Mouse (Mus musculus) right cerebral cortex, postnatal 4 days (tissue): ENCODE results near the gene Spata17.
"Not testable (repeated sequence)": the region's sequence is repeated elsewhere in the genome, so short reads cannot be mapped to it uniquely, and the experiment has no call there.

Experiments used
- DNase-seq: peaks from one replicate; pipeline ENCODE4 v3.0.0-alpha.2; 2022

Gene Spata17

GRCm38 (mm10) chr1:187170361-187170760 is 44.9 kb downstream of the Spata17 start:
- DNase-seq, result no peak

- no peak for DNase-seq
Observed at GRCm38 (mm10) chr1:187169646-187170045, 45.6 kb downstream of the Spata17 start.

DNA sequence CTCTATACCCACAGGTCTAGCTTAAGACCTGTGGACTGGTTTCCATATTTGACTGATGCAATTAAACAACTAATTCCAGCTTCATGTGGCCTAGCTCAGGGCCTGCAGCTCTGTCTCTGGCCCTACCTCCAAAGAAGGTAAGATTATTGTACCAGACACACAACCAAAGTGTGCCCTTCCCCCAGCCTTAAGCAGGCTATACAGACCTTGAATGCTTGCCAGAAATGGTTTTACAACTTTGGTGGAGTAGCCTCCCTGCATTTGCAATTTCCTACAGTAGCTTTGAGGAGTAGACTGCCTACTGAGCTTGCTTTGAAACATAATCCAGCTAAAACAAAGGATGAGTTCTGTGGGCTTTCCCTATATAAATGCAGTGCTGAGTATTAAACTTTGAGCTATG is 51.7 kb downstream of the Spata17 start:
- no peak for DNase-seq

DNA sequence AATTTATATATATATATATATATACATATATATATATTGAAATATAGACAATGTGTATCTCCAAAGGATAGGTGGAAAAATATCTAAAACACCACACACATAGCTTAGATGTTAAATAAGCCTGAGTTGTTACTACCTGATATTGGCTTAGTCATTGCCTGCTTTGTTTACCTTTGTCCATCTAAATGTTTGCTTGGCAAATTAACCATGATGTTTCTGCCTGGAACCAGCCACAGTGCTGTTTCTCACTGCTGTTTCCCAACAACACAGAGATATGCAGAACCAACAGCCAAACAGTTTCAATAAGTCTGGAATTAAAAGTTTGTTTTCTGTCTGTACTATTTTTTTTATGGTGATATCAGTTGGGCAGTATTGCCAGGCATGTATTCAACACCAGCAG is 59.6 kb downstream of the Spata17 start:
- no peak for DNase-seq

DNA sequence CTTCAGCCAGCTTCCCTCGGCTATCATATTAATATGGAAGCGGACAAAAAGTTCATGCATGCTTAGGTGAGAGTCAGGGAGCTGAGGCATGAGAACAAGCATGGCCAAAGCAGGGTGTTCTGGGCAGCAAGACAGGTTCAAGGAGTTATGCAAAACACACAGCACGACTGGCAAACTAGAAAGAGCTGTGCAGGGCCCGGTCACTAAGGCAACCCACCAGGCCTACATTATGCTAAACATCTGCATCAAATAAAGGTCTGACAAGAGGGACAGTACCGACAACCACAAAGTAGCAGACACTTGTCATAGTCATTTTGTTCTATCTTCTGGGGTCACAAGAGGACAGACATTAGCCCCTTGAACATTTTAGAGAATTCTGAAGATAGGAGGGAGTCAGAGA is 61.6 kb downstream of the Spata17 start:
- no peak for DNase-seq

- no peak for DNase-seq
Observed at GRCm38 (mm10) chr1:187152571-187152970, 62.7 kb downstream of the Spata17 start.

GRCm38 (mm10) chr1:187142984-187143383 is 72.3 kb downstream of the Spata17 start:
- DNase-seq, result no peak

DNA sequence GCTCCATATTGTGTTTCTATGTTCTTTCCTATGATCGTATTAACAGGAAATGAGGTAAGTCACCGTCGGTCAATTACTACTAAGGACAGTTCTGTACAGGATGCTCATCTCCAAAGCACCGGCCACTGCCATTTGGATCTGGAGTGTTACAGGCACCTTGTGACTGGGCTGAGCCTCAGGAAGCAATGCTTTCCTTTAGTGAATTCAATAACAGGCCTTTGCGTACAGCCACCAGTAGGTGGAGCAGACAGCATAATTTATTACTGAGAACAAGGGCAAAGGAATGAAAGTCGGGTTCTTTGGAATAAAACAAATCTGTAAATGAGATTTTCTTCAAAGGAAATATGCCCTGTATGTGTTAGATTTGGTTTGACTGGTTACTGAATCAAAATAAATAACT is 77.8 kb downstream of the Spata17 start:
- peak; percentile 47 for DNase-seq

DNA sequence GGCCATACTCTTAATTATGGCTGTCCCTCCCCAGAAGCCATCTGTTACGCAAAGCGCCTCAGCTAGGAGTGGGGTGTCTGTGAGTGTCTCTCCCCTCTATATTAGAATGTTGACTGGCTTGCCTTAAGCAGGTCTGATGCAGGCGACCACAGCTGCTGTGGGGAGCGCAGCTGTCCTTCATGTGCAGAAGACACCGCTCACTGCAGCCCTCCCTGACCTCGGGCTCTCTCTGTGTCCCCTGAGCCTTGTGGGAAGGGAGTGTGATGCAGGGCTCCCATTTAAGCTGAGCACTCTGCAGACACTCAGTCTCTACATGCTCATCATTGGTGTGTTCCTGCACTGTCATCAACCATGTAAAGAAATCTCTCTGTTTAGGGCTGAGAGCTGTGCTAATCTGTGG is 79.4 kb downstream of the Spata17 start:
- no peak for DNase-seq

DNA sequence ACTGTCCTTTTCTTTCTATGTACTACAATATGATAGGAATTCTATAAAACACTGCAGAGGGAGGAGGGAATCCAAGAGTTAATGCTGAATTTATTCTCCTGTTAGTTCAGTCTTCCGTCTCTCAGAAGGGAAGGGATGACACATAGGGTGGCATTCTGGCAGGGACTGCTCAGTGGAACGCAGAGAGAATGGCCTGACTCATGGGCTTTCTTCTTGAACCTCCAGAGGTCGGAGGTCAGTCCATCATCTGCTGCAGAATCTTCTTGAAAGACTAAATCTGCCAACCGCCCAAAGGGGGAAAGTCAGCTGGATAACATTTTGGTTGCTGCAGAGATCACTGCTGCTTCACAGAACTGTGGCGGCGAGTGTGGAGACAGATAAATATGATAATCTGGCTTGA is 81.4 kb downstream of the Spata17 start:
- DNase-seq, result no peak

DNA sequence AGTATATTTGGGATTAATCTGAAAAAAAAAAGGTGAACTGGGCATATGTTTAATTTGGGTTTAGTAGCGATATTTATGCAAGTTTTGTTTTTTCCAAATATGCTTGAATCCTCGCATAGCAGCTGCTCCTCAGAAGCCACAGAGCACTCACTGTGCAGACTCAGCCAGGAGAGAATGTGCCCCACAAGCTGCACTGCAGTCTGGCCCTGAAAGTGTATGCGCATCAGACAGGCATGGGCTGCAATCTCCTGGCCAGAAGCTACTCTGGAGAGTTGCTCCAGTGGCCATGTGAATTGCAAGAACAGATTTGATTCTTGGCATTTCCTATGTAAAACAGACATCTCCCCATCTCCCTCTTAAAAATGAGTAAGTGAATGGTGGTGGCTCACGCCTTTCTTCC is 82.9 kb downstream of the Spata17 start:
- no peak for DNase-seq

GRCm38 (mm10) chr1:187127548-187127947 is 87.7 kb downstream of the Spata17 start:
- not testable (repeated sequence) for DNase-seq

- DNase-seq, result no peak
Observed at GRCm38 (mm10) chr1:187125733-187126132, 89.5 kb downstream of the Spata17 start.

DNA sequence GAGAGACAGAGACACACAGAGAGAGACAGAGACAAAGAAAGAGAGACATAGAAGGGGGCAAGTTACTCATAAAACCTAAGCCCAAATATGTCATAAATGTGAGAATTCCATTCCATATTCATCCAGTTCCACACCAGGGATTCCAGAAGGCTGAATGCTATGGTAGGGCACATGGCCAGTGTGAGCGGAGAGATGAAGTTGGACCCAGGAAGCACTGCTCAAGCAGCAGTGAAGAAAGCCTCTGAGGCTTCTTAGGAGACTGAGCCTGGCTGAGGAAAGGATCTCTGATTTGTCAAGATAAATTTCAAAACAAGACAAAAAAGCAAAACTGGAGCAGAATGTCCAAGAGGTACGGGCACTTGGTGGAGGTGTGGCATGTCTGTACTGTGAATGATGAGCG is 90.3 kb downstream of the Spata17 start:
- no peak for DNase-seq

DNA sequence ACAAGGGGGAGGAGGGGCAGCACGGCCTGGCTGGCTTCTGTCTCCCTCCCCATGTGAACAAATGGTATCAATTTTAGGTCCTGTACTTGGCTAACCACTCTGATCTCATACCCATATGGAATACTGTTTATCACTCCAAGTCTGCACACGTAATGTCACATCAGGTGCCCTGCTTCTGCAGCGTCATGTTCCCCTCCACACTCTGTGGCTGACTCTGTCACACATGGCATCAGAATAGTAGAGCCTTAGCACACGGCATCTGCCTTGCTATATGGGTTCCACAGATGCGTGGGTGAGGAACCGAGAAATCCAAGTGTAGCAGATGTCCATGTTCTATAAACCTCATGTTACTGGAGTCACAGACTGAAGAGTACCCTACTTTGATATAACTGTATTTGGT is 96.0 kb downstream of the Spata17 start:
- no peak for DNase-seq

- DNase-seq, result no peak
Observed at GRCm38 (mm10) chr1:187118108-187118507, 97.2 kb downstream of the Spata17 start.

GRCm38 (mm10) chr1:187113716-187114115 is 101.5 kb downstream of the Spata17 start:
- DNase-seq, result no peak

- DNase-seq, result no peak
Observed at GRCm38 (mm10) chr1:187102130-187102529, 113.1 kb downstream of the Spata17 start.

DNA sequence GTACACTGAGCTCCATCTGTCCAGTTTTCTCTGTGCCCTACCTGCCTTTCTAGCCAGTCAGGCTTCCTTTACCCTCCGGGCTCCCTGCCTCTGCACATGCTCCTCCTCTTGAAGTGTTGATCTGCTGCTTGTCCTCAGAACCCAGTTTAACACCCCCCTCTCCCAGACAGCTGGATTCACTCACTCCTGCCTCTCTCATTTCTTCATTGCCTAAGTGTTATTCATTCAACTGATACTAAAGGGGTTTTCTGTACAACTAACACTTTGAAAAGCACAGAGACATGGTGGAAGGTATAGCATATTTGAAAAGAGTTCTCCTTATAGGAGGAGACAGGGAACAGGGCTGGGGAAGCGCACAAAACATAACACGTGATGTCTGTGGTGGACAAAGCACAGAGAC is 114.1 kb downstream of the Spata17 start:
- DNase-seq, result no peak

DNA sequence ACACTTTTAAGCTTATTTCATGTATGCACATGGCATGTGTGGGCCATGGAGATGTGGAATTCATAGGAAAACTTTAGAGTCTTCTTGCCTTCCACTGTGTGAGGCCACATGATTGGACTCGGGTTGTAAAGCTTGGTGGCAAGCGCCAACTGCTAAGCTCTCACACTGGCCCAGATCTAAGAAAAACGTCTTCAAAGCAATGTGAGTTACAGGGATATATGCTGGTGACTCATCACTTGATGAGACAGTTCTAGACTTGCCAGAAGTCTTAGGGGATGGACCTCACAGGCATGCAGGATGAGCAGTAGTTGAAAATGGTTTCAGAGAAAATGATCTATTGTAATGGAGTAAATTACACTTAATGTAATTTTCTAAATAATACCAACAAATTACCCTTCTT is 114.6 kb downstream of the Spata17 start:
- no peak for DNase-seq

- DNase-seq, result no peak
Observed at GRCm38 (mm10) chr1:187098285-187098684, 117.0 kb downstream of the Spata17 start.

- DNase-seq, result no peak
Observed at GRCm38 (mm10) chr1:187092546-187092945, 122.7 kb downstream of the Spata17 start.

GRCm38 (mm10) chr1:187088660-187089395 is 126.4 kb downstream of the Spata17 start:
- no peak for DNase-seq

- DNase-seq, result no peak
Observed at GRCm38 (mm10) chr1:187086027-187086426, 129.2 kb downstream of the Spata17 start.

- DNase-seq, result no peak
Observed at GRCm38 (mm10) chr1:187077352-187077751, 137.9 kb downstream of the Spata17 start.

GRCm38 (mm10) chr1:187077043-187077334 is 138.3 kb downstream of the Spata17 start:
- no peak for DNase-seq
